Mouse (Mus musculus) hindbrain, embryonic 14.5 days (tissue): Measurements from ENCODE around the gene Gm49384. TPM values are rescaled to one million over a fixed set of nuclear protein-coding genes. Genes with fewer than 3 reads are reported as not detected.
"Not testable (repeated sequence)": the region's sequence is repeated elsewhere in the genome, so short reads cannot be mapped to it uniquely, and the experiment has no call there.

Source experiments
- ATAC-seq: fragments of 200-750 bp; cut with Nextera tagmentation; 2 replicates; pipeline ENCODE4 v1.8.0; 2017; ENCODE audit warnings: moderate number of reproducible peaks, mild to moderate bottlenecking, moderate TSS enrichment, moderate library complexity; ENCODE audit not compliant: low FRiP score
- DNase-seq: peaks from one replicate; pipeline ENCODE4 v3.0.0-alpha.2; 2015; ENCODE audit warnings: low spot score
- H3K27ac ChIP-seq: fragments of 300-500 bp; sonication (generic); 2 replicates; pipeline ENCODE4 v1.5.1; 2014; ENCODE audit warnings: mild to moderate bottlenecking, moderate library complexity
- H3K27me3 ChIP-seq: fragments of 300-500 bp; sonication (generic); 2 replicates; pipeline ENCODE4 v1.6.1; 2014; ENCODE audit warnings: mild to moderate bottlenecking, low read length, mixed read lengths; ENCODE audit not compliant: control insufficient read depth, insufficient read depth
- H3K36me3 ChIP-seq: fragments of 300-500 bp; sonication (generic); replicated peaks from 2 replicates; pipeline ENCODE4 v1.6.1; 2014; ENCODE audit not compliant: control insufficient read depth, insufficient read depth
- H3K4me1 ChIP-seq: fragments of 300-500 bp; sonication (generic); replicated peaks from 2 replicates; pipeline ENCODE4 v1.6.1; 2014; ENCODE audit warnings: antibody characterized with exemption, low read length, mixed read lengths; ENCODE audit not compliant: control insufficient read depth, insufficient read depth
- H3K4me2 ChIP-seq: fragments of 300-500 bp; sonication (generic); replicated peaks from 2 replicates; pipeline ENCODE4 v1.6.1; 2014; ENCODE audit warnings: mild to moderate bottlenecking, moderate library complexity
- H3K4me3 ChIP-seq: fragments of 300-500 bp; sonication (generic); replicated peaks from 2 replicates; pipeline ENCODE4 v1.5.1; 2014; ENCODE audit warnings: mild to moderate bottlenecking, low read length
- H3K9ac ChIP-seq: fragments of 300-500 bp; sonication (generic); 2 replicates; pipeline ENCODE4 v1.6.1; 2014
- H3K9me3 ChIP-seq: fragments of 300-500 bp; sonication (generic); 2 replicates; pipeline ENCODE4 v1.6.1; 2016; ENCODE audit warnings: low read length; ENCODE audit not compliant: control insufficient read depth
- WGBS: fragments of 180-500 bp; shearing (Covaris S2); extraction: QIAGEN DNeasy Blood & Tissue Kit; methylation state at CpG from one replicate; pipeline ENCODE4 v1.1.7; 2014; 5-methylcytosine and 5-hydroxymethylcytosine counted together
- polyA plus RNA-seq: library from polyadenylated mRNA; unstranded; fragments of >200 nt; fragmentation: Nextera tagmentation; extraction: Ambion mirVana; gene quantifications from 2 replicates; pipeline ENCODE4 v1.2.1, GENCODE M21; 2014

Gene Gm49384
- polyA plus RNA-seq, 1 experiment from 2014 or later: 10.4 TPM

GRCm38 (mm10) chr12:69160677-69161076 lies 43.4 kb downstream of the Gm49384 start:
- DNase-seq, H3K4me3 ChIP-seq, ATAC-seq, H3K4me2 ChIP-seq, H3K27ac ChIP-seq, H3K9ac ChIP-seq, H3K4me1 ChIP-seq, H3K27me3 ChIP-seq, H3K9me3 ChIP-seq: not testable (repeated sequence)
- WGBS: 76% methylated on average over 2 of the region's 2 CpGs
- peaks cover 20% of the 10 kb centered on the region for H3K36me3 ChIP-seq

DNA sequence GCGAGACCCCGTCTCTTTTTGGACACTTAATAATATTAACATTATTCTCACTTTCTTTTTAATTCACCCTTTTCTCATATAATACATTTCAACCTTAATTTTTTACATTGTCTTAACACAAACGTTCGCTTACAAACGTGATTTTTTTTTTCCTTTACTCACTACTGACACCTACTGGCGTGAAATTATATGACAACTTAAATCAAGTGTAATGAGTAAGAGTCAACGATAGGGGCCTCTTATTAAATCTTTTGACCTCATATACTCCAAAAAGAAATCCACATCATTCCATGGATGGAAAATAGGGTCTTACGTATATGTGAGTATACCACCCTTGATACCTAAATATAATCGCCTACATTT lies 44.5 kb downstream of the Gm49384 start:
- ATAC-seq (no peak), DNase-seq (peak; percentile 92)
- Histone ChIP-seq H3K4me1 (peaks cover 8% of the 10 kb centered on the region), H3K27me3 (no peaks in the 10 kb centered on the region), H3K9ac (no peak overlapping the region), H3K4me3 (peak overlapping the region; percentile 86), H3K36me3 (peaks cover 26% of the 10 kb centered on the region), H3K27ac (0 out of 2 replicates have a peak overlapping the region, but pooled peaks have one; percentile 43), H3K4me2 (peak overlapping the region; percentile 35), H3K9me3 (no peaks in the 10 kb centered on the region)
- 4% methylated on average over 9 of the region's 9 CpGs for whole genome bisulfite sequencing

- not testable (repeated sequence) for H3K27me3 ChIP-seq, H3K4me1 ChIP-seq, H3K9me3 ChIP-seq
- ATAC-seq (peak; percentile 99), DNase-seq (peak; percentile 100)
- under 1% methylated on average over 57 of the region's 68 CpGs for WGBS
- H3K36me3 ChIP-seq: peaks cover 26% of the 10 kb centered on the region
- peak within 1 kb of the TSS; percentile 97 for H3K27ac ChIP-seq
- H3K4me2 ChIP-seq: peak within 1 kb of the TSS; percentile 75
- H3K9ac ChIP-seq: peak within 1 kb of the TSS; percentile 85
- H3K4me3 ChIP-seq: peak within 1 kb of the TSS; percentile 86
Measured at GRCm38 (mm10) chr12:69158765-69159577, 45.1 kb downstream of the Gm49384 start, which contains the start of gene Rps29. Gene Rps29, minus strand, starts transcription at chr12:69159186.

- Histone ChIP-seq H3K9ac (peak overlapping the region; percentile 85), H3K9me3 (no peaks in the 10 kb centered on the region), H3K4me1 (peaks cover 8% of the 10 kb centered on the region), H3K4me2 (peak overlapping the region; percentile 75), H3K27ac (peak overlapping the region; percentile 97), H3K4me3 (peak overlapping the region; percentile 86), H3K27me3 (no peaks in the 10 kb centered on the region), H3K36me3 (peaks cover 26% of the 10 kb centered on the region)
- ATAC-seq: no peak
- DNase-seq: peak; percentile 40
- under 1% methylated on average over 19 of the region's 19 CpGs for WGBS
Measured at GRCm38 (mm10) chr12:69158366-69158764, 45.7 kb downstream of the Gm49384 start.

- Histone ChIP-seq H3K27ac (no peak overlapping the region), H3K4me2 (no peak overlapping the region)
- 96% methylated on average over 2 of the region's 2 CpGs for WGBS
Measured at GRCm38 (mm10) chr12:69157107-69157506, 47.0 kb downstream of the Gm49384 start.

GRCm38 (mm10) chr12:69156436-69156835 lies 47.6 kb downstream of the Gm49384 start:
- H3K36me3 ChIP-seq: peaks cover 26% of the 10 kb centered on the region
- H3K27ac ChIP-seq: no peak overlapping the region
- DNase-seq: no peak
- no peak overlapping the region for H3K9ac ChIP-seq
- H3K4me1 ChIP-seq: peaks cover 8% of the 10 kb centered on the region
- no peaks in the 10 kb centered on the region for H3K27me3 ChIP-seq
- ATAC-seq: no peak
- H3K9me3 ChIP-seq: no peaks in the 10 kb centered on the region
- no peak overlapping the region for H3K4me3 ChIP-seq
- 83% methylated on average over 4 of the region's 4 CpGs for WGBS
- H3K4me2 ChIP-seq: no peak overlapping the region

More at GRCm38 (mm10) chr12:69157107-69157506, 47.0 kb downstream of the Gm49384 start:
- Histone ChIP-seq H3K9ac (no peak overlapping the region), H3K36me3 (peaks cover 26% of the 10 kb centered on the region), H3K27me3 (no peaks in the 10 kb centered on the region), H3K4me1 (peaks cover 8% of the 10 kb centered on the region), H3K4me3 (no peak overlapping the region), H3K9me3 (no peaks in the 10 kb centered on the region)
- no peak for ATAC-seq
- no peak for DNase-seq

DNA sequence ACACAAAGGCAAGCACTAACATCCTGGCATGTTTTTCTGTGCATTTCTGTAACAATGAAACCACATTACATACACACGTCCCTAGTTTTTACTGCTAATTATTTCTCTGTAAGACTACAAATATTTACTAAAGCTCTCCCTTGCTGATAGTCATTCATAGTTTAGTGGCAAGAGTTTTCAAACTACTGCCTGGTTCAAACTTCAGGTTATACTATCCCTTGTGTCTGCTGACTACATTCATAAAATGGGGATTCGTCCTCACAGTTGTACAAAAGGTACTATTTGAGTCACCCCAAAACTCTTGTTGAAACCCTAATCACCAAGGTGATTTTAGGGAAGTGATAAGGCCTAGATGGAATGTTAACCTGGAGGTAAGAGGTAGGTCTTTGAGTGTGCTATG lies 48.1 kb downstream of the Gm49384 start:
- 90% methylated on average over 2 of the region's 2 CpGs for WGBS
- DNase-seq (no peak), ATAC-seq (no peak)
- Histone ChIP-seq H3K4me1 (peaks cover 8% of the 10 kb centered on the region), H3K9ac (no peak overlapping the region), H3K9me3 (no peaks in the 10 kb centered on the region), H3K4me3 (no peak overlapping the region), H3K27ac (no peak overlapping the region), H3K27me3 (no peaks in the 10 kb centered on the region), H3K36me3 (peaks cover 26% of the 10 kb centered on the region), H3K4me2 (no peak overlapping the region)

DNA sequence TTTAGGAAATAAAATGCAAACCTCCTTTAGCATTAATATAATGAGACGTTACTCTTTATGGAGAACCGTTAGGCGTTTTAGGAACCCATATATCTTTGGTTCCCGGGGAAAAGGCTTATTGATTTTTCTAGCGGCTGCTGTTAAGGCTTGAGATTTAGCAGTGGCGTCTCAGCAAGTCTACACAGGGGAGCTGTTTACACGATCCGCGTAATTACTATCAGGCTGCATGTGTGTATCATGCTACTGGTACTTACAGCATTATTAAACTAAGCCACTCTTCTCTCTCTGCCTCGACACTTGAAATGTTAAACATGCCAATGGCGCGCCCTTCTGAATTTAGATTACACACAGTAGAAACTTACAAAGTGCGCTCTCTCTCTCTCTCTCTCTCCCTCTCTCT lies 54.0 kb downstream of the Gm49384 start:
- Histone ChIP-seq H3K9me3 (no peaks in the 10 kb centered on the region), H3K27me3 (no peaks in the 10 kb centered on the region), H3K36me3 (no peaks in the 10 kb centered on the region), H3K27ac (0 out of 2 replicates have a peak overlapping the region, but pooled peaks have one; percentile 24), H3K4me1 (no peaks in the 10 kb centered on the region), H3K4me3 (no peak overlapping the region), H3K9ac (no peak overlapping the region), H3K4me2 (peak overlapping the region; percentile 11; the same call in 1 of the 2 replicates)
- whole genome bisulfite sequencing: 67% methylated on average over 13 of the region's 13 CpGs
- no peak for ATAC-seq
- no peak for DNase-seq

GRCm38 (mm10) chr12:69147166-69147735 lies 56.8 kb downstream of the Gm49384 start:
- WGBS: 98% methylated on average over 5 of the region's 5 CpGs
- H3K4me2 ChIP-seq: no peak overlapping the region

More at GRCm38 (mm10) chr12:69147166-69147735, 56.8 kb downstream of the Gm49384 start:
- H3K4me3 ChIP-seq: no peak overlapping the region
- H3K36me3 ChIP-seq: no peaks in the 10 kb centered on the region
- no peaks in the 10 kb centered on the region for H3K4me1 ChIP-seq
- no peaks in the 10 kb centered on the region for H3K27me3 ChIP-seq
- no peak overlapping the region for H3K9ac ChIP-seq
- no peak overlapping the region for H3K27ac ChIP-seq
- H3K9me3 ChIP-seq: no peaks in the 10 kb centered on the region
- DNase-seq: no peak
- ATAC-seq: no peak
